Mouse (Mus musculus): ENCODE results near the gene Tbrg1.

Tbrg1 gene

DNA sequence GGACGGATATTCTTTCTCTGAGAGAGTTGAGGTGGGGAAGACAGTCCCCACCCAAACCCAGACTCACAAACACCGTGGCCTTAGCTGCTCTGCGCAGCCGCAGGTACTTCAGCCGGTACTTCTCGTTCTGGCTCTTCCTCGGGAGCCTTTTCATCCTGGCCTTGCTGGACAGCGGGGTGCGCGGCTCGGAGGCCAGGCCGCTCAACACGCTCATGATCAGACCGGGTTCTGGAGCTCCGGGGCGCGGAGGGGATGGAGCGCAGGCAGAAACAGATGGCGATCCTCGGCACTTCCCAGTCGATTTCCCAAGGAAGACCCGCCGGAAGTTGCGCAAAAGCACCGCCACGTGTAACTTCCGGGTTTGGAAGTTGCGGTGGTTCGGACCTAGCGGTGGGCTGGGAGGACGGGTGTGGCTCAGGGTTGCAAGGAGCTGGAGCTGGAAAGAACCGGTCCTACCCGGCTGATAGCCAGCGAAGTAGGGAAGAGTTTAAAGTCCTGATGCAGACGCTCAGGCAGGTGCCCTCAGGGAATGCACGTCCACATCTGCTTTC is at the start of gene Tbrg1:
Gene Tbrg1, minus strand, starts transcription at position 382 of the 551 bp plus-strand sequence.
- peak; percentile 63 for DNase-seq

DNA sequence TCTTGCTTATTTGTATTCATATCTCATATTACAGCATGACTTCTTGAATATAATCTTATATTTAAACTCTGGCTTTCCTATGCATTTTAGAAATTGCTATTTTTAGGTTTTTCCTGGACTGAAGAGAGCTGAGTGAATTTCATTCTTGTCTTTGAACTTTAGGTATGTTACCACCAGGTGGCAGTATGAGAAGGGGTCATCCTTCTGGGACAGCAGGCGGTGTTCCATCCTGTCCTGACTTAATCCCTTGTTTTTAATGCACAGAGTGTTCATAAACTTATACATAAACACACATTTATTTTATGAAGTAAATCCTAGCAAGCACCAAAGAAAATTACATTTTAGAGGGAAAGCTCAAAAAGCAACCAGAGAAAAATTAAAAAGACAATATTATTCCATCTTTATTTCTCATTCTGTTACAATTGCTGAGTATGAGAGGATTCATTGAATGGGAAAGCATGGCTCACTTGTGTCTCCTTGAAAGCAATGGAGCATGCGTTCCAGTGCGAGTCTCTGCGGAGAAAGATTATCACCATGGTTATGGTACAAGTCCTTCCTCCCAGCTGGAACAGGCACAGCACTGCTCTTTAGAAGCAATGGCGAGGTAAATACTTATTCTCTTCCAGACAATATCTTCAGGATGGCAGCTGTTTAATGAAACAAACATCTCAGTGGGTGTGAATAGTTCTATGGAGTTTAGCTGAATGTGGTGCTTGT is 33.0 kb upstream of the Tbrg1 start:
- DNase-seq = peak; percentile 11

DNA sequence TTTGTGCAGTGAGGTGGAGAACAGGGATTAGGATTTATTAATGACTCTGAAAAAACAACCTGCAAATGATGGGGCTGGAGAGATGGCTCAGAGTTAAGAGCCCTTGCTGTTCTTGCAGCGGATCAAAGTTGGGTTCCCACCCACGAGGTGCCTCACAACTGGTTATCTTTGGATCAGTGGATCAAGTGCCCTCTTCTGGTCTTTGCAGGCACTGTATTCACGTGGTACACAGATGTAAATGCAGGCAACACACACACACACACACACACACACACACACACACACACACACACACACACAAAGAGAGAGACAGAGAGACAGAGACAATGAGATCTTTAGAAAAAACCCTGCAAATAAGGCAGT is 30.8 kb upstream of the Tbrg1 start:
- DNase-seq = no peak

DNA sequence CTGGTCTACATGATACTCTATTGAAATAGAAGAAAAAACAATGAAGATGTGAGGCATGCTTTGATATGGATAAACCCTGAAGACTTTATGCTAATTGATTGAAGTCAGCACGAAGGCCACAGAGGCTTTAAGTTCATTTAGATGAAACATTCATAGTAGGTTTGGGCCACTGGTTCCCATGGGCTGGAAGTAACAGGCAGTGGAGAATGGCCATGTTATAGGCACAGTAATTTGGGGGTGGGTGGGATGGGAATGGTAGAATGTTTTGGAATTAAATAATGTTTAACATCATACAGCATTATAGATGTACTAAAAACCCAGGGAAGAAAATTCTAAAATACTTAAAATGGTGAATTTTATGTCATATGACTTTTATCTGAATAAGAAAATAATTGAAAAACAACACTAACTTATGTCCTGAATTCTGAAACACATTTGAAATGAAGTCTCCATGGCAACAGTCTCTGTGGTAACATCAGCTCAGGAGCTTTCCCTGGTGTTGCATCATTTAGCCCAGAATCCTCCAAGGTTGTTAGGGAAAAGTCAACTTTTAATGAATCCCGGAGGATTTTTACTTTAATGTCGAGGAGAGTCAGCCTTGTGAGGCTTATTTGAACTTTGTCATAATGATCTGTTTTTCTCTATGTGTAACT is 30.3 kb upstream of the Tbrg1 start:
- DNase-seq = no peak

DNA sequence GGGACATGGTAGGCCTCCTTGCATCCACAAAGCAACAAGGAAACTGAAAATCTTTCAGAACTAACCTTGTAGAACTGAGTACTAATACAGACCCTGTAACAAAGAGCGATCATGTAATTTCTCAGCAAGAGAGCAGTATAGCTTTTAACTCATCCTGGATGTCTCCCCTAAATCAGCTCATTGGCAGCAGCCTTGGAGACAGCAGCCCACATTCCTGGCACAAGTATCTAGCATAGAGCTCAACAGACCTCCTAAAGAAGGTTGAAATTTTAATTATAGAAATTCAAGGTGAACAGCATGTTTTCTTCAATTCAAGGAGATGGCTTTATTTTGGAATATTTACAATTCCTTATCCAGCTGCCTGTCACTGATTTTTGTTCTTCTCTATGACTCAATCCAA is 24.0 kb upstream of the Tbrg1 start:
- no peak for DNase-seq

DNA sequence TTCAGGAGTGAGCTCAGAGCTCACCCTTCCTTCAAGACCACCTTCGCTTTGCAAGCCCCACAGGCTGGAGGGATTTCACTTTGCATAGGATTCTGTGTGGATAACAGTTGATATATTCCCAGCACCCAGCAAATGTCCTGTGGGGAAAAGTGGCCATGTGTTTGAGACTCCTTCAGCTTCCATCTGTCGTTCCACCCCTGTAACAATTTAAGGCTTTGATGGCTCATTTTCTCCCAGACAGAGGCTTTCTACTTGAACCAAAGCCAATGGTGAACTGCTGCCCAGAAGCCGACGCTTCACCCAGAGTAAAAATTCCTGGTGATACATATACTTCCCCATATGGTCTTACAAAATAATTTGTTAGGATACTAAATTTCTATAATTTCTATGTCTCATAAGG is 18.2 kb upstream of the Tbrg1 start:
- no peak for DNase-seq

DNA sequence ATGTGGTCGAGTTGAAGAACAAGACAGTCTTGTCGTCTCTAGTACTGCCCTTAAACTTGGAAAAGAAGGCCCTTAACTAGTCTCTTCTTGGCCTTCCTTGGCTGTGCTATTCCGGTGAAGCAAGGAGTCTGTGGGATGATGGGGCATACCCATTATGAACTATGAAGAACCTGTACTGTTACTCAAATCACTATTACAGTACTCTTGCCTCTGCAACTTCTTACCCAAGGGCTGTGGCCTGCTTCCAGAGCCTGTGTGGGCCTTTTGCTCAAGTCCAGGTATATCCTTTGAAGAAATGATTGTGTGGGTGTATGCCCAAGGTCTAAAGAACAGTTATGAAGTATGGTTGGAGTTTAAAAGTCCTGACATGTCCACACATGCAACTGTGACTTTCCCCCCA is 13.1 kb upstream of the Tbrg1 start:
- no peak for DNase-seq

DNA sequence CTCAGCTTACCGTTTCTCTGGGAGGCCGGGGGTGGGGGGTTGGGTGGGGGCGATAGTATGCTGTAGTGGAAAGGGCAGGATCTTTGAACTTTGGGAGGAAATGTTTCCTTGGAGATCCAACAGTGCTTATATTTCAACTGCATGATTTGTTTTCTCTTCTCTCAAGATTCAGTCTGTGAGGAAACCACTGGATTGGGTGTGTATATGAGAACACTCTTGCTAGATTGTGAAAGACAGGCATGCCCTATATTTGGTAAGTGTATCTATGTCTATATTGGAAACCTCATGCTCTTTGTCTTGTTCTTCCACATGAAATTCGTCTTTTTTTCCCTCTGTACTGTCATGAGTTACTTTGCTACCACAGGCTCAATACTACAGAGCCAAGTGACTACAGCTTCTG is 12.6 kb upstream of the Tbrg1 start:
- no peak for DNase-seq

DNA sequence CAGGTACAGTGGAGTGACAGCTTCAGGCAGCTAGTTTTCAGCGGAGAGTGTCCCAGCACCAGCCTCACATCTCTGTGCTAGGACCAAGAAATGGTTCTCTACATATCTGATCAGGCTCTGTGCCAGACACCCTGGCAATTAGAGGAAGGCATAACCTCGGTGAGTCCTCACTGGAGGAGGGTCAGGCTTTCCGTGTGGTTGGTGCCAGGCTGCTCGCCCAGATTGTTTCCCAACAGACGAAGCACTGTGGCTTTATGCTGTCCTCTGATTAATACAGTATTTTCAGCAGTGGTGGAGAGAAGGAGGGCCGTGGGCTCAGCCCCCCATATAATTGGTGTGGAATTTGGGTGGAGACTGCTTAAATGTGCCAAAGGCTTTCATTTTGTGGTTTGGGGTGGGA is 12.0 kb upstream of the Tbrg1 start, which contains the start of gene Panx3:
Gene Panx3, minus strand, starts transcription at position 121 of the 400 bp plus-strand sequence.
- DNase-seq = no peak

DNA sequence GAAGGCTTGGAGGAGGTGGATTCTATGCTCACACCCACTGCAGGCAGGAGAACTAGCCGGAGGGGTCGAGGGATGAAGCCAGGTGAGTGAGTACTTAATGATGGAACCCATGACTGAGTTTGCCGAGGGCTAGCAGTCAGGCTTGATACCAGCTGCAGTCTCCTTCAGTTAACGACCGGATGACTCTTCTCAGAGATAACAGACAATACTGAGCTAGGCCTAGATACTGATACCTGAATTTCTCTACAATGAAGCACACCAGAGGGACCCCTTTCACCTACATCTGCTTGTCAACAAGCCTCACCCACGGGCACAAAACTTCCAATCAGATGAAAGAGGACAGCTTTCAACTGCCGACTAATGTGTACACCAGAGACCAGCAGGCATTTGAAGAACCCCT is 8.9 kb upstream of the Tbrg1 start:
- DNase-seq = no peak

DNA sequence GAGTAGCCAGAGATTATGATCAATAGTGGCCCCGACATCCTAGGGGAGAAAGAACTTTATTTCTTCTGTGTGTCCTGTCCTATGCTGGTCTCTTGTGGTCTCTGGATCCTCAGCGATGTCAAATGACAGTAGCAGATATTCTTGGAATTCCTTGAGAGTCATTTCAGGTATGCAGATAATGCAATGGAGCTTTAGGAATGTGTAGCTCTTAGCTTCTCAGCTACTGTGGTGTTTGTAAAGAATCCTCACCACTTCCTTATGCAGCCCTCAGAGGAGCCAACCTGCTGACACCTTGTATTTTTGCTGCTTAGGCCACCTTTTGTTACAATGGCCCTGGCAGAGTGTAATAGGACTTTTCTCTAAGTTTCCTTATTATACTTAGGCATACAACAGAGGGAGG is 7.5 kb upstream of the Tbrg1 start:
- no peak for DNase-seq

DNA sequence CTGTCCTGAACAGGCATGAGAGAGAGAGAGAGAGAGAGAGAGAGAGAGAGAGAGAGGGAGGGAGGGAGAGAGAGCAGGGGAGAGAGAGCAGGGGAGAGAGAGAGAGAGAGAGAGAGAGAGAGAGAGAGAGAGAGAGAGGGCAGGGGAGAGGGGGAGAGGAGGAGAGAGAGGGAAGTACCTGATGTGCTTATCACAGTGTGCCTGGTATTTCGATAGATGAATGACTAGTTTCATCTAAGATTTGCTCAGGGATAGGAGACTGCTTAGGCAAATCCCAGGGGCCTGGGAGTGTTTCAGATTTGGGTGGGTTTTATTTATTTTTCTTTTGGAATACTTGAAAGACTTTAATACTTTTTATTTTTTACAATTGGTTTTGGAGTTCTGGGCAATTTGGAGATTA is 6.1 kb upstream of the Tbrg1 start:
- DNase-seq = no peak

DNA sequence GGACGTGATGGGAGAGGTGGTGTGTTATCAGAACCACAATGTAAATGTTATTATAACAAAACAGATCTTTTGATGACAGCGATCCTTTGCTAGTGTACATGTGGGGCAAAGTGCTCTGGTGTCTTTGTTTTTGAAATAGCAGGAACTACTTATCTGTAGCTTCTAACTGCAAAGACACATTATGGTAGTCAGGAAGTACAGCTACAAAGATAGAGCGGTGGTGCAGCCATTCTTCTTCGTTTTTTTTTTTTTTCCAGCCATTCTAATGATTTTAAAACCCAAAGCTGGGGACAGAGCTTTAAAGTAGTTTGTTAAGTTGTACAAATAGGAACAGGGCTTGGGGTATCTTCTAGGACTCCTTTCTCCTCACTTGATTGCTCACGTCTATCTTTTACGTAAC is 2.3 kb upstream of the Tbrg1 start:
- DNase-seq = no peak

DNA sequence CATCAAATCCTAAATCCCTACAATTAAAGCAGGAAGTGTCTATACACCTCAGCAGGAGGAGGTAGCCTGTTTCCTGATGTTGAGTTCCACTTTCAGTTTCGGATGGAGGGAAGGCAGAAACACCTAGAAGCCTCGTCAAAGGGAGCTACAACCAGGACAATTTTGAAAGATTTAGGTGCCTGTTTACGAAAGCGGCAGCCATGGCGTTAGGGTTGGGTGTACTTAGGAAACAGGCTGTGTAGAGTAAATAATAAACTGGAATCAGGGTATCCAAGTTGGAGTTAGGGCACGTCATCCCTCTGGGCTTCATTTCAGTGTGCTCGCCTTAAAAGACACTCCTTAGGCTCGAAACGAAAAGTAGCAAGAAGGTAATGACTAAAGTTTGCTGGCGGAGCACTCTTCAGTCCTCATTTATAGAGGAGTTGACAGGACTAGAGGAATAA is 652 bp downstream of the Tbrg1 start:
- DNase-seq = peak; percentile 30

DNA sequence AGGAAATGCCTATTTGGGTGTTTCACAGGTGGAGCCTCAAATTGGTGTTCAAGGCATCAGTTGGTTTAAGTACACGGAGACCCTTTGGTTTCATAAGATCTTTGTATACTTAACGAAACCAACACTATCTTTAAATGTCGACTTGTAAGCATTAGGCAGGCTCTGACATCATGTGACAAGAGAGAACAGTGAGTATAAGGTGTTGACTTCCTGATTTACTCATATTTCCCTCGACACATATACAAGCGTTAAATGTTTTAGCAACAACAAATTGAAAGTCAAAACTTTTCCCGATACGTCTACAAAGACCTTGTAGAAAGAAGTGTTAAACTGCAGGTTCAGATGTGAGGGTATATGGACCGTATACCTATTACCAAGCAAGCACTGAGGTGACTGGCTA is 1.2 kb downstream of the Tbrg1 start:
- DNase-seq = no peak

DNA sequence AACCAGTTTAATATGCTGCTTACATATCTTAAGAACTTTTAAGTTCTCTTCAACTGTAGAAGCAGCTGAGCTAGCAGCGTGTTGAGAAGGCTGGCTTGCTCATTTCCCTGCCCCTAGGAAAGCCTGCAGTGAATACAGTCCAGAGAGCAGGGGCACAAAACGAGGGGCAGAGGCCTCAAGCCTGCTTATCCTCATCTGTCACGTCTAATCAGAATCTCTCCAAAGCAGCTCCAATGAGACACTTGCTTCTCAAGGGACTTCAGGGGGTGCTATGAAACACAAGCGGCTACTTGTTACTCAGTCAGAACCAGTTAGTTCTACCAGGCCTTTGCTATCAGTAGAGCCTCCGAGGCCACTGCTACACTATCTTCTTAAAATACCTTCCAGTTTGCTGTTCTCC is 3.3 kb downstream of the Tbrg1 start:
- DNase-seq = no peak

DNA sequence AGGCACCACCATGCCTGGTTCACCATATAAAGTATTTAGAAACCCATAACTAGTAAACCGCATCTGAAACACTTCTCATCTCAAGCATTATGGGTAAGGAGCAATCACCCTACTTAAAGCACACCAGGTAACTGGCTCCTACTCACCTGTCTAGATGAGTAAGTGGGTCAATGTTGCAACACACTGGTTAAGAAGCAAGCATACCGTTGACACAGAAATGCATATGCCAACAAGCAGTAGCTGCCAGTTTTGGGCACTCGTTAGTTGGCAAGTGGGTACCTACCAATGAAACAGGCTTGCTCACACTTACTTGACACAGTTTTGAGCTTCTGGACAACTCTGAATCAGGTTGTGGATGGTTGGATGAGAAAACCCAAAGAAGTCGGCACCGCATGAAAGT is 6.5 kb downstream of the Tbrg1 start:
- DNase-seq = no peak

DNA sequence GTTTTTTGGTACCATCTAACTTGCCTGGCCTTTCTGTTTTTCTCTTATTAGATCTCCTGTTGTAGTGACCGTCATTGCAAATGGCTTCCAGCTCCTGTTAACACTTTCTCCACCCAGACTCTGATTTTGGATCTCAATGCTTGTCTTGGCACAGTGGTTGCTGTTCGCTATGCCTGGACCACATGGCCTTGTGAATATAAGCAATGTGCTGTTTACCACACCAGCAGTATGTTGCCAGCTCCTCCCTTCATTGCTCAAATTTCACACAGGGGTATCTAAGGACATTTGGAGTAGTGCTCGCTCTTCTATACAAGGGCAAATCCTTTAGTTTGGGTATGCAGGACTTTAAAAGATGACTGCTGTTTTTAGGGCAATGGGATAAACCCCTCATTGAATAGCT is 10.9 kb downstream of the Tbrg1 start:
- DNase-seq = no peak

DNA sequence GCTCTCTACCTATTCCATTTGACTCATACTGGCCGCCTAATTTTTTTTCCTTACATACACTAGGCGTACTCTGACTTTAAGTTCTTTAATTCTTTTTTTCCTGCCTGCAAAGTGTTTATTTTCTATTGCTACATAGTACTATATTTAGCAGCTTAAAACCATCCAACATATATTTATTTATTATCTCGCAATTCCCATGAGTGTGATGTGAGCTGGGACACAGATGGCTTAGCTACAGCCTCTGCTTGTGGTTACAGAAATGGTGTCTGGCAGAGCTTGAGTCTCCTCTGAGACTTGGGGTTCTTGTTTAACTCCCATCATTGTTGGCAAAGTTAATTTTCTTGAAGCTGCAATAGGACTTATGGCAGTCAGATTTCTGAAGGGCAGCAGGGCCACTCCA is 18.4 kb downstream of the Tbrg1 start:
- DNase-seq = no peak

DNA sequence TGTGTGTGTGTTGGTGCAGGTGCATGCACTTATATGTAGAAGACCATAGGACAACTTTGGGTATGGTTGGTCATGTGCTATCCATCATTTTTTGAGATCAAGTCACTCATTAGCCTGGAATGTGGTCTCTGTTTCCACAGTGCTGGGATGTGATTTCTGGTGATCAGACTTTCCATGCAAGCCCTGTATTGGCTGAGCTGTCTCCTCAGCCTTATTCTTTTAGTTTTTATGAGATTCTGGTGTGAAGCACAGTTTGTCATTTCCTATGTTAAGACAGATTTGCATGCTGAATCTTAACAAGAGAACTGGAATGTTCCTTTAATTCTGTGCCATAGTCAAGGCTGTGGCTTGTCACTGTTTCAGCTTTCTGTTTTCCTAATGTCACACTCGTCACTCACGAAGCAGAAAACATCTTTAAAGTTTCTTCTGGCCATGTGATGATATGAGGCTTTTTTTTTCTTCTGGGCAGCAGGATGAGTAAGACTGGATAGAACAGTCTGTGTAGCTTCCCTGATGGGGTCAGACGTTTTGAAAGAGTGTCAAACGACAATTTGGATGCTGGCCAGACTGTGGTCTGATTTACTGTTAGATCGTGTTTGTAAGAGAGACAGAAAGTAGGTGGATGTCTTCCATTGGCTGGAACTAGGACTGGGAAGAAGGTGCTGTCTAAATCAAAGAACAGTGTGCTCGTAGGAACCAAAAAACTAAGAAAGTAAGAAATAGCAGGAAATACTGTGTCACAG is 20.1 kb downstream of the Tbrg1 start:
- no peak for DNase-seq

DNA sequence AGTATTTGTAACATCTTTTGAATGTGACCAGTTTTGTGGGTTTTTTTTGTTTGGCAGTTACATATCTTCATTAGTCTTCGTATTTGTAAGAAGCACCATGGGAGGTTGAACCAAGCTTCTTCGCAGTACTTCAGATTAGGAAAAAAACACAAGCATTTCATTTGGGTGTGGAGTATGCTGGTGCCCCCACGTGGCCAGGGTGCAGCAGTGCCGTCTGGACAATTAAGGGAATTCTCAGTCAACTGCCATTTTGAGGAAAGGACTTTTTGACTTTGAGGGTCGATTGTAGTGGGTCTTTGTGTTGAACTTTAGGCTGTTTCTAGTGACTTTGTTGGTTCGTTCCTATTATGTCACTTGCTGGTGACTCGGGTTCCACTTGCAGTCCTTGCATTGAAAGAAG is 20.8 kb downstream of the Tbrg1 start:
- peak; percentile 43 for DNase-seq

DNA sequence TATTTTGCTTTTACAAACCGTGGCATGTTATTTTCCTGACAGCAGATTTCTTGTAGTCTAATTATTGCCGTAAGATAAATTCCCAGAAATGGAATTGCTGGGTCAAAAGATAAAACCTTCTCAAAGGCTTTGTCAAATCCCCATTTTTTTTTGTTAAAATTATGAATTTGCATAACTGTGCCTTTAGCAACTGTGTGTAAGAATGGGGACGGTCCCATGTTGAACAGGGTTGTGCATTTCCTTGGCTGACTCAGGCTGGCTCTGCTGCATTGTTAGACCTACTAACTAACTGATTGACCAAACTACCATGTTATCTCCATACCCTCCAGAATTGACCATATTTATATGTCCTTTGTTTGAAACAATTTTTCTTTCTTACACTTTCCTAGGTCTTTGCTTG is 22.8 kb downstream of the Tbrg1 start:
- no peak for DNase-seq

DNA sequence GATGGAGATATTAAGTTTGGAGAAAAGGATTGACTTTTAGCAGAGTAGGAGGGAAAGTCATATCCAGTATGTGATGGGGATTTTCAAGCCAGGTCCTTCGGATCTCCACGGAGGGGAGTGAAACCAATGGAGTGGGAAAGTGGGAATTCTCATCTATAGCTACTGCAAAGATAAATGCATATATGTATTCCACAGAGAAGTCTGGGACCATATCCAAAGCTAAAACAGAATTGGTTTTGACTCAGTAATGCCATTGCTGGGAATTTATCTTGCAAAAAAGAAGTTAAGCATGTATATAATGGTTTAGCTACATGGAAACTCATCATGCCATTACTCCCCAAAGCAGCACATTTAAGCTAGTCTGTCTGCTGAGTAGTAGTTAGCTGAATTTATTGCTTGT is 24.8 kb downstream of the Tbrg1 start:
- DNase-seq = no peak

DNA sequence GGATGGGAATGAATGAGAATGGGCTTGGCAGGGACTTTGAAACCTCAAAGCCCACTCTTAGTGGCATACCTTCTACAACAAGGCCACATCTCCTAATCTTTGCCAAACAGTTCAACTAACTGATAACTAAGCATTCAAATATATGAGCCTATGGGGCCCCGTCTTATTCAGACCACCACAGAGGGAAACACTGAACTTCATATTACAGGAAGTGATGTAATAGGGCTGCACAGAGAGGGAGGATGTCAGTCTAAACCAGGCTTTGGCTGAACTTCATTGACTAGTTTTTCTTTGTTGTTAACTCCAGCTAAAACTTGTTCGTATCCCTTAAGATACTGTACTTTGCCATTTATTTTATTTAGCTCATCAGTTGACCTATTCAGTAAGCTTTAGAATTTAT is 27.2 kb downstream of the Tbrg1 start:
- DNase-seq = no peak

All from thymus, postnatal 14 days (tissue).